Mouse (Mus musculus) E14TG2a.4 (cell line): ENCODE measurements at regions not wholly inside any gene's neighbourhood (a gene's known extent, or its start where the extent isn't known, plus 50 kb on each side); places are given as distances from the start of the nearest gene placed in this dataset.

Source experiments
- CTCF ChIP-seq: conservative IDR thresholded peaks from 2 replicates; pipeline ENCODE4 v1.5.1; 2014; ENCODE audit warnings: low read length
- NANOG ChIP-seq: IDR thresholded peaks from 2 replicates; pipeline ENCODE4 v1.6.1; 2014; ENCODE audit warnings: borderline replicate concordance, low read length, mixed read lengths
- POU5F1 ChIP-seq: IDR thresholded peaks from 2 replicates; pipeline ENCODE4 v1.6.1; 2014; ENCODE audit warnings: low read length, borderline replicate concordance

GRCm38 (mm10) chr5:119741116-119741515, 70.6 kb downstream of the Tbx3 start:
- TF ChIP-seq CTCF (peak; percentile 96), NANOG (no peak), POU5F1 (no peak)
